In genomic region chr1:118825467-118826219, GRCm38 (mm10) we compare ENCODE assay signal across 9 mouse cellular contexts.
DNase-seq lines count a peak whose midpoint lies in the region; ATAC-seq and TF ChIP-seq lines count a peak whose summit lies in the region.
"Had no signal": no experiment of that assay in that cellular context is flagged by ENCODE, and none has a peak within 500 bp of the region (broad histone marks: within the 10 kb centered on the region; RNA-seq: fewer than 3 reads in every experiment).

No protein-coding gene starts in this region.

- H3K9me3 ChIP-seq in hindbrain, embryonic 14.5 days (ENCODE audit: control insufficient read depth, low read length) = no peaks in the 10 kb centered on the region
- peaks cover 6% of the 10 kb centered on the region for H3K9me3 ChIP-seq in hindbrain, embryonic 10.5 days
- H3K9me3 ChIP-seq in embryonic facial prominence, embryonic 14.5 days (ENCODE audit: control insufficient read depth, low read length) = peaks cover 7% of the 10 kb centered on the region
- no peaks in the 10 kb centered on the region for H3K9me3 ChIP-seq in stomach, postnatal 0 days (ENCODE audit: control insufficient read depth, low read length)
- H3K9me3 ChIP-seq in liver, postnatal 0 days (ENCODE audit: low read length) = no peaks in the 10 kb centered on the region

- no peak overlapping the region for H3K4me3 ChIP-seq in hindbrain, embryonic 14.5 days (replicated peaks; ENCODE audit: low read length)
- no peak overlapping the region for H3K4me3 ChIP-seq in hindbrain, embryonic 10.5 days
- no peak overlapping the region for H3K4me3 ChIP-seq in embryonic facial prominence, embryonic 14.5 days (ENCODE audit: low read depth, low read length)
- H3K4me3 ChIP-seq in stomach, postnatal 0 days (ENCODE audit: low read depth, low read length) = no peak overlapping the region
- no peak overlapping the region for H3K4me3 ChIP-seq in liver, postnatal 0 days (ENCODE audit: low read depth, low read length)
- H3K4me3 ChIP-seq: left cerebral cortex, adult 2 months had no signal

- H3K27me3 ChIP-seq in hindbrain, embryonic 14.5 days (ENCODE audit: control insufficient read depth, insufficient read depth, low read length) = no peaks in the 10 kb centered on the region
- H3K27me3 ChIP-seq in hindbrain, embryonic 10.5 days (ENCODE audit: insufficient read depth, poor library complexity, severe bottlenecking) = no peaks in the 10 kb centered on the region
- no peaks in the 10 kb centered on the region for H3K27me3 ChIP-seq in embryonic facial prominence, embryonic 14.5 days (replicated peaks; ENCODE audit: control insufficient read depth, insufficient read depth, low read length)
- no peaks in the 10 kb centered on the region for H3K27me3 ChIP-seq in stomach, postnatal 0 days (ENCODE audit: control insufficient read depth, insufficient read depth, low read length)
- H3K27me3 ChIP-seq in liver, postnatal 0 days (ENCODE audit: insufficient read depth, low read length) = no peaks in the 10 kb centered on the region

- no peak for TF ChIP-seq EP300 in stomach, postnatal 0 days (optimal IDR thresholded peaks at IDR 0.05)
- TF ChIP-seq EP300 in liver, postnatal 0 days (IDR thresholded peaks at IDR 0.05; ENCODE audit: low read depth) = no peak

- no peak for TF ChIP-seq CTCF in stomach, postnatal 0 days (IDR thresholded peaks at IDR 0.05; ENCODE audit: low read depth)
- no peak for TF ChIP-seq CTCF in liver, postnatal 0 days (IDR thresholded peaks at IDR 0.05; ENCODE audit: low read depth)

- no peaks in the 10 kb centered on the region for H3K36me3 ChIP-seq in hindbrain, embryonic 14.5 days (replicated peaks; ENCODE audit: control insufficient read depth, insufficient read depth)
- H3K36me3 ChIP-seq in hindbrain, embryonic 10.5 days = no peaks in the 10 kb centered on the region
- H3K36me3 ChIP-seq in embryonic facial prominence, embryonic 14.5 days (ENCODE audit: control insufficient read depth, insufficient read depth, low read length) = no peaks in the 10 kb centered on the region
- H3K36me3 ChIP-seq in stomach, postnatal 0 days (ENCODE audit: control insufficient read depth, insufficient read depth, low read length) = no peaks in the 10 kb centered on the region
- H3K36me3 ChIP-seq in liver, postnatal 0 days (replicated peaks; ENCODE audit: insufficient read depth, low read length) = no peaks in the 10 kb centered on the region

- DNase-seq in hindbrain, embryonic 14.5 days (ENCODE audit: low spot score) = no peak
- DNase-seq in hindbrain, embryonic 10.5 days (ENCODE audit: low spot score) = no peak
- DNase-seq in Muller cell, postnatal 12 days (ENCODE audit: inconsistent ontology term) = peak; percentile 6
- peak; percentile 48 for DNase-seq in embryonic facial prominence, embryonic 14.5 days (ENCODE audit: low spot score)
- peak; percentile 42 to 59 for DNase-seq in kidney, postnatal 4 days
- DNase-seq in stomach, postnatal 0 days (ENCODE audit: low spot score) = peak; percentile 20
- DNase-seq in B cell, adult 2 months = no peak
- DNase-seq in liver, postnatal 0 days = no peak

- peak overlapping the region; percentile 10; the same call in 1 of the 2 replicates for H3K4me2 ChIP-seq in hindbrain, embryonic 14.5 days (replicated peaks)
- H3K4me2 ChIP-seq in embryonic facial prominence, embryonic 14.5 days (ENCODE audit: low read depth, low read length) = peak overlapping the region; percentile 18; the same call in 1 of the 2 replicates
- H3K4me2 ChIP-seq in stomach, postnatal 0 days (replicated peaks; ENCODE audit: low read depth) = peak overlapping the region; percentile 25; the same call in 1 of the 2 replicates
- no peak overlapping the region for H3K4me2 ChIP-seq in liver, postnatal 0 days (ENCODE audit: low read depth, low read length)

- WGBS in hindbrain, embryonic 14.5 days = 61% methylated on average over 31 of the region's 31 CpGs
- 81% methylated on average over 31 of the region's 31 CpGs for WGBS in hindbrain, embryonic 10.5 days
- 49% methylated on average over 30 of the region's 31 CpGs for WGBS in embryonic facial prominence, embryonic 14.5 days
- WGBS in stomach, postnatal 0 days = 44% methylated on average over 31 of the region's 31 CpGs
- WGBS in liver, postnatal 0 days (ENCODE audit: insufficient replicate concordance) = 62% methylated on average over 31 of the region's 31 CpGs

- H3K4me1 ChIP-seq in hindbrain, embryonic 14.5 days (replicated peaks; ENCODE audit: control insufficient read depth, insufficient read depth, low read length) = 0 out of 2 replicates have a peak, but pooled peaks cover 5% of the 10 kb centered on the region
- no peaks in the 10 kb centered on the region for H3K4me1 ChIP-seq in hindbrain, embryonic 10.5 days (replicated peaks)
- H3K4me1 ChIP-seq in embryonic facial prominence, embryonic 14.5 days (ENCODE audit: control insufficient read depth, insufficient read depth, low read length) = no peaks in the 10 kb centered on the region
- H3K4me1 ChIP-seq in stomach, postnatal 0 days (replicated peaks; ENCODE audit: control insufficient read depth, insufficient read depth) = peaks cover 3% of the 10 kb centered on the region; the same call in 1 of the 2 replicates
- H3K4me1 ChIP-seq in liver, postnatal 0 days (ENCODE audit: insufficient read depth) = no peaks in the 10 kb centered on the region

- H3K9ac ChIP-seq in hindbrain, embryonic 14.5 days = no peak overlapping the region
- H3K9ac ChIP-seq in embryonic facial prominence, embryonic 14.5 days (ENCODE audit: low read depth, low read length) = no peak overlapping the region
- no peak overlapping the region for H3K9ac ChIP-seq in stomach, postnatal 0 days (ENCODE audit: low read length)
- H3K9ac ChIP-seq in liver, postnatal 0 days (replicated peaks) = no peak overlapping the region

- ATAC-seq in hindbrain, embryonic 14.5 days (ENCODE audit: low FRiP score) = 0 out of 2 replicates have a peak, but pooled peaks have one; percentile 21
- ATAC-seq in embryonic facial prominence, embryonic 14.5 days (ENCODE audit: low read depth) = peak; percentile 64; the same call in 1 of the 2 replicates
- ATAC-seq in stomach, postnatal 0 days (ENCODE audit: low FRiP score, low TSS enrichment) = peak; percentile 42
- ATAC-seq in liver, postnatal 0 days = no peak

- H3K27ac ChIP-seq in hindbrain, embryonic 14.5 days = no peak overlapping the region
- no peak overlapping the region for H3K27ac ChIP-seq in hindbrain, embryonic 10.5 days
- H3K27ac ChIP-seq in embryonic facial prominence, embryonic 14.5 days (replicated peaks; ENCODE audit: low read depth, low read length) = no peak overlapping the region; the same call in 1 of the 2 replicates
- no peak overlapping the region; the same call in 1 of the 2 replicates for H3K27ac ChIP-seq in stomach, postnatal 0 days (replicated peaks)
- H3K27ac ChIP-seq in liver, postnatal 0 days (ENCODE audit: low read depth) = no peak overlapping the region
- H3K27ac ChIP-seq: left cerebral cortex, adult 2 months had no signal

Comparison
In these comparisons a context has a peak if more than half of its experiments do, and no peak if none do; other contexts are left out.
1. DNase-seq: peak in Muller cell, postnatal 12 days (single experiment), embryonic facial prominence, embryonic 14.5 days (single experiment), kidney, postnatal 4 days (2 of 2) and stomach, postnatal 0 days (single experiment); none in hindbrain, embryonic 14.5 days (single experiment), hindbrain, embryonic 10.5 days (single experiment), B cell, adult 2 months (0 of 2) and liver, postnatal 0 days (single experiment).